Mouse (Mus musculus) forebrain, embryonic 15.5 days (tissue): ENCODE data around the gene Ust. TPM values are rescaled to one million over a fixed set of nuclear protein-coding genes. Genes with fewer than 3 reads are reported as not detected.

Experiments used
- ATAC-seq: fragments of 200-750 bp; cut with Nextera tagmentation; replicated peaks from 2 replicates; pipeline ENCODE4 v1.8.0; 2017; ENCODE audit warnings: mild to moderate bottlenecking, moderate TSS enrichment, moderate library complexity
- H3K27ac ChIP-seq: fragments of 300-500 bp; sonication (generic); replicated peaks from 2 replicates; pipeline ENCODE4 v1.5.1; 2015; ENCODE audit warnings: mild to moderate bottlenecking, inconsistent platforms
- H3K27me3 ChIP-seq: fragments of 300-500 bp; sonication (generic); 2 replicates; pipeline ENCODE4 v1.6.1; 2015; ENCODE audit warnings: inconsistent platforms
- H3K36me3 ChIP-seq: fragments of 300-500 bp; sonication (generic); 2 replicates; pipeline ENCODE4 v1.6.1; 2015; ENCODE audit warnings: mild to moderate bottlenecking, inconsistent platforms
- H3K4me1 ChIP-seq: fragments of 300-500 bp; sonication (generic); 2 replicates; pipeline ENCODE4 v1.6.1; 2015; ENCODE audit warnings: inconsistent platforms
- H3K4me2 ChIP-seq: fragments of 300-500 bp; sonication (generic); replicated peaks from 2 replicates; pipeline ENCODE4 v1.6.1; 2015; ENCODE audit warnings: mild to moderate bottlenecking, inconsistent platforms
- H3K4me3 ChIP-seq: fragments of 300-500 bp; sonication (generic); 2 replicates; pipeline ENCODE4 v1.5.1; 2015; ENCODE audit warnings: mild to moderate bottlenecking, inconsistent platforms
- H3K9ac ChIP-seq: fragments of 300-500 bp; sonication (generic); replicated peaks from 2 replicates; pipeline ENCODE4 v1.6.1; 2015; ENCODE audit warnings: mild to moderate bottlenecking, inconsistent platforms
- H3K9me3 ChIP-seq: fragments of 300-500 bp; sonication (generic); 2 replicates; pipeline ENCODE4 v1.6.1; 2016; ENCODE audit warnings: inconsistent platforms
- WGBS: fragments of 180-500 bp; shearing (Covaris S2); methylation state at CpG from one replicate; pipeline ENCODE4 v1.1.7; 2015; ENCODE audit warnings: mixed read lengths; 5-methylcytosine and 5-hydroxymethylcytosine counted together
- polyA plus RNA-seq: library from polyadenylated mRNA; unstranded; fragments of >200 nt; fragmentation: Nextera tagmentation; extraction: Ambion mirVana; gene quantifications from 2 replicates; pipeline ENCODE4 v1.2.1, GENCODE M21; 2015

Gene Ust
- polyA plus RNA-seq, 1 experiment from 2014 or later: 8.1 TPM

DNA sequence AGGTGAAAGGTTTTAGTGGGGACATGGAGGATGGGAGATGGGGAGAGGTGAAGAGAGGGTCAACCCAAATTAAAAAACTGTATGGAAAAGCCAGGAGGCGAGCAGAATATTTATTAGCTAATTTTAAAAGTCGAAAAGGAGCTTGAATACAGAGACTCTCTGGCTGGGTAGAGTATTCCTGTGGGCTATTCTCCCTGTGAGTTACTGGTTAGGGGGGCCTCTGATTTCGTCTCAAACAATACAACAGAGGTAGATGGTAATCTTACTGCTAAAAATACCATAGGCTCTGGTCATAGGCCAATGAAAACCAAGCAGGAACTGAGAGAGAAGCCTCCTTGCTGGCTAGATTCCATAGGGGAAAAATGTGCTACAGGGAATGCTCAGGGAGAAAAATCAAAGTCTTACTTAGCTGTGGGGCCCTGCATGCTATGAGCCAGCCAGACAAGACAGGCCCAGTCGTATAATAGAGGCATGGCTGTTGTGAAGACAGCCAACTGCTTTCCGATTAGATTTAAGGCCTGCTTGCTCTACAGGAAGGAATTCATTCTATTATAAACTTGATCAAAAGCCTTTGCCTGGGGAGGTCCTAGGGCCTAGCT lies 23.0 kb downstream of the Ust start:
- H3K9ac ChIP-seq: no peak overlapping the region
- no peak for ATAC-seq
- no peak overlapping the region for H3K4me2 ChIP-seq
- H3K4me1 ChIP-seq: peaks cover 9% of the 10 kb centered on the region
- no peak overlapping the region for H3K27ac ChIP-seq
- no peaks in the 10 kb centered on the region for H3K36me3 ChIP-seq
- no peaks in the 10 kb centered on the region for H3K27me3 ChIP-seq
- H3K9me3 ChIP-seq: no peaks in the 10 kb centered on the region
- WGBS: 44% methylated on average over 5 of the region's 5 CpGs
- H3K4me3 ChIP-seq: no peak overlapping the region

DNA sequence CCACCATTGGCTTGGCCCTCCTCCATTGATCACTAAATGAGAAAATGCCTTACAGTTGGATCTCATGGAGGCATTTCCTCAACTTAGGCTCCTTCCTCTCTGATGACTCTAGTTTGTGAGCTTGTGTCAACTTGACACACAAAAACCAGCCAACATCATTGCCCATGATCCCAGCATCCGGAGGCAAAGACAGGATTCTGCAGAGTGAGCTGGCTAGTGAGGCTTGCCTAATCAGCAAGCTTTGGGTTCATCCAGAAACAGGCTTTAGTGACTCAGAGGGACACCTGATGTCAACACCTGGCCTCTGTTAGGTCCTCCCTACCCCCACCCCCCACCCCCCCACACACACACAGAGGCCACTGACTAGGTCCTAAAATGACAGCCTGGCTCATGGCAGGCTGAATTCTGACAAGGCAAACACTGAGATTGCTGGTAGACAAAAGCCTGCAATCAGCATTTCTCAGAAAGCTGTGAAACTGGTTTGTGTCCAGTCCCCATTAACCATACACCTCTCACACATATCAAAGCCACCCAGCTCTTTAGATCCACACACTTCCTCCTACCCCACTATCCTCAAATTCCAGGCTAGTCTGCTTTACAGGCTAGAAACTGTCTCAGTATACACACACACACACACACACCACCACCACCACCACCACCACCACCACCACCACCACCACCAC lies 26.6 kb downstream of the Ust start:
- Histone ChIP-seq H3K36me3 (no peaks in the 10 kb centered on the region), H3K27ac (no peak overlapping the region), H3K4me3 (no peak overlapping the region), H3K4me1 (0 out of 2 replicates have a peak, but pooled peaks cover 3% of the 10 kb centered on the region), H3K4me2 (no peak overlapping the region), H3K27me3 (no peaks in the 10 kb centered on the region), H3K9ac (no peak overlapping the region), H3K9me3 (no peaks in the 10 kb centered on the region)
- WGBS: 92% methylated on average over 1 of the region's 1 CpGs
- ATAC-seq: no peak

DNA sequence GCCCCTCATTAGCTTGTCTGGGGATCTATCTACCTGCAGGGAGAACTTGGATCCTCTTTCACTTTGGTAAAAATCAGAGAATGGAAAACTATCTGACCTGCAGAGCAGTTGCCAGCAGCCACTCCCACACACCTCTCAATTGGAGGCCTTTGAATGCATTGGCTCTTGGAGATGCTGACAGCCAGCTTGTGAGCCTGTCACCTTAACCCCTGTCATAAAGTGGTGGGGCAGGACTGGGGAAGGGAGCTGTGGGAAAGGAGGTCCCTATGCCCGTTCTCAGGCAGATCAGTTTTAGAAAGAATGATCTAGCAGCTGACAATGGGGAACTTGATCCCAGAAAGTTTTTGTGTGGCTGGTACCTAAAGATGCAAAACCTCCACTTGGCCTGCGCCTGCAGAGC lies 31.2 kb downstream of the Ust start:
- H3K4me1 ChIP-seq: no peaks in the 10 kb centered on the region
- no peak overlapping the region for H3K4me2 ChIP-seq
- H3K4me3 ChIP-seq: no peak overlapping the region
- WGBS: 65% methylated on average over 2 of the region's 2 CpGs
- no peaks in the 10 kb centered on the region for H3K36me3 ChIP-seq
- no peaks in the 10 kb centered on the region for H3K9me3 ChIP-seq
- H3K27ac ChIP-seq: no peak overlapping the region
- H3K27me3 ChIP-seq: no peaks in the 10 kb centered on the region
- ATAC-seq: no peak
- H3K9ac ChIP-seq: no peak overlapping the region

DNA sequence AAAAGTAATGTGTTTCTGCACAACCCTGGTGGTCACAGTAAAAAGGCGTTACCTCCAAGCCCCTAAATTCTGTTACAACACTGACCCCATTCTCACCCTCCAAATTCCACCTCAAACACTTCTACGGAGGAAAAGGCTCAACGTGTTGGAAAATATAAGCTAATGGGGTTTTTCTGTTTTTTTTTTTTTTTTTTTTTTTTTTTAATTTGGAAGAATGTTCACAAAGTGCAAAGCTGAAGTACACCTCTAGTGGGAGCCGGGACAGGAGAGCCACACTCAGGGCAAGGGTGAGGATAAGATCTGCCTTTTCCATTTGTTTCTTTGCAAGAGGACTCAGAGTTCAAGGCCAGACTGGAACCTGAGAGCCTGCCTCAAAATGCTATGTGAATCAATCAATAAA lies 34.1 kb downstream of the Ust start:
- 81% methylated on average over 4 of the region's 4 CpGs for WGBS
- H3K36me3 ChIP-seq: no peaks in the 10 kb centered on the region
- no peak overlapping the region for H3K4me3 ChIP-seq
- no peak overlapping the region for H3K27ac ChIP-seq
- no peak overlapping the region for H3K4me2 ChIP-seq
- H3K9me3 ChIP-seq: no peaks in the 10 kb centered on the region
- no peaks in the 10 kb centered on the region for H3K4me1 ChIP-seq
- H3K27me3 ChIP-seq: no peaks in the 10 kb centered on the region
- ATAC-seq: no peak
- H3K9ac ChIP-seq: no peak overlapping the region

DNA sequence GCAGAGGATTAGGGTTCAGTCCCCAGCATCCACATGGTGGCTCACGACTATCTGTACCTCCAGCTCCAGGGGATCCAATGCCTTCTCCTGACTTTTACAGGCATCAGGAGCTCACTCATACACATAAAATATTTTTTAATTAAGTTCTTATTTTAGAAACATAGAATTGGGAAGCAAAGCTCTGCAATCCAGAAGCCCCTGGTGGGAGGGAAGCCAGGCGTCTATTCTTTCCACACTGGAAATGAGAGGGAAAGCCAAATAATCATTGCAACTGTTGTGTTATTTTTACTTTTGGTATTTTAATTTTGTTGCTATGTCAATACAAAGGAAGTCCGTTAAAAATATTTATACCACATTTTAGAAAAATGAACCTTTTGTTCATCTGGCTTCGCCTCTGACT lies 35.8 kb downstream of the Ust start:
- Histone ChIP-seq H3K4me2 (no peak overlapping the region), H3K4me3 (no peak overlapping the region), H3K27me3 (no peaks in the 10 kb centered on the region), H3K9me3 (no peaks in the 10 kb centered on the region), H3K4me1 (no peaks in the 10 kb centered on the region), H3K36me3 (no peaks in the 10 kb centered on the region), H3K27ac (no peak overlapping the region), H3K9ac (no peak overlapping the region)
- WGBS: 93% methylated on average over 4 of the region's 4 CpGs
- ATAC-seq: no peak

DNA sequence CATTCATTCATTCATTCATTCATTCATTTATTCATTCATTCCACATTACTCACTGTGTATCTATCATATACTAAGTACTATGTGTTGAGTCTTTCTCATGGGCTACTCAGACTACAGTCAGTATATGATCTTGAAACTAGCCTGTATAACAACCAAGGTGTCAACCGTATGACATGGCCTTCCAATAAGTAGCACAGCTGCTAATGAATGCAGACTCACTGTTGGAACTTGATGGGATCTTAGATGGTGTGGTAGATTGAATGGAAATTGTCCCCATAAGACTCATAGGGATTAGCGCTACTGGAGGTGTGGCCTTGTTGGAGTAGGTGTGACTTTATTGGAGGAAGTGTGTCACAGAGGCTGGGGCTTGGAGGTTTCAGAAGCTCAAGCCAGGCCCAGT lies 38.8 kb downstream of the Ust start:
- Histone ChIP-seq H3K4me3 (no peak overlapping the region), H3K9me3 (no peaks in the 10 kb centered on the region), H3K27ac (no peak overlapping the region), H3K4me2 (no peak overlapping the region), H3K27me3 (no peaks in the 10 kb centered on the region), H3K4me1 (no peaks in the 10 kb centered on the region), H3K36me3 (no peaks in the 10 kb centered on the region), H3K9ac (no peak overlapping the region)
- WGBS: 94% methylated on average over 2 of the region's 2 CpGs
- ATAC-seq: no peak

DNA sequence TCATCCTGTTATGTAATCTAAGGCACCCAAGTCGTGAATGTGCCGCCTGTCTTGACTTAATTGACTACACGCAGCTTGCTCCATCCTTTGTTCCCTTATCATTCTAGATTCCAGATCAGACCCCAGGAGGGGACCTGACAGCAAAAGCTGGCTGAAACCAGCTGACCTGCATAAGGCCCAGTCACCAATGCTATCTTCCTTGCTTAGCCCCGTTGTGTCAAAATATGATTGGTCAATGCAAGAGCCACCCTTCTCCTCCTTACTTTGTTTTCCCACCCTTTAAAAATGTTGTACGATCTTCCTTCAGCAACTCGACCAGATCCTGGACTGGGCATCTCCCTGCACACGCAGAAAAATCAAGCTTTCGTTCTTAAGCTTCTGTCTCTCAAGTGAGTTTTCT lies 40.7 kb downstream of the Ust start:
- WGBS: 88% methylated on average over 8 of the region's 8 CpGs
- H3K4me1 ChIP-seq: no peaks in the 10 kb centered on the region
- H3K9me3 ChIP-seq: no peaks in the 10 kb centered on the region
- H3K27me3 ChIP-seq: no peaks in the 10 kb centered on the region
- no peak overlapping the region for H3K4me2 ChIP-seq
- H3K4me3 ChIP-seq: no peak overlapping the region
- no peaks in the 10 kb centered on the region for H3K36me3 ChIP-seq
- H3K9ac ChIP-seq: no peak overlapping the region
- no peak overlapping the region for H3K27ac ChIP-seq
- ATAC-seq: no peak

DNA sequence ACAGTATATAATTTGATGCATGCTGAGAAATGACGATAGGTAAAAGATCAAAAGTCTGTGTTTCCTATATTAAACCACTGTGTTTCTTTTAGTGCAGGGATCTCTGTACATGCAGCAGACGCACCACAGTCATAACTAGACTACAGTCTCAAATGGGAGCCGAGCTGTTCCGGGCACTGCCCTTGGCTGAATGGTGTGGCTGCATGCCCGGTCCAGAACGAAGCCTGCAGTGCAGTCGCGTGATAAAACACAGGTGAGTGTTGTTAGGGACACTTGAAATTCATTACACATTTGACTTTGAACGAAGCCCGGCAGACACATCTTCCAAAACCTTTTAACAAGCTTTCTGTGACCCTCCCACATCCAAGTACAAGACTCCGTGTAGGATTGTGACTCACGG lies 46.6 kb downstream of the Ust start:
- Histone ChIP-seq H3K27me3 (no peaks in the 10 kb centered on the region), H3K36me3 (no peaks in the 10 kb centered on the region), H3K4me2 (no peak overlapping the region), H3K4me3 (no peak overlapping the region), H3K4me1 (no peaks in the 10 kb centered on the region), H3K9ac (no peak overlapping the region), H3K27ac (no peak overlapping the region), H3K9me3 (no peaks in the 10 kb centered on the region)
- 92% methylated on average over 12 of the region's 12 CpGs for WGBS
- no peak for ATAC-seq

DNA sequence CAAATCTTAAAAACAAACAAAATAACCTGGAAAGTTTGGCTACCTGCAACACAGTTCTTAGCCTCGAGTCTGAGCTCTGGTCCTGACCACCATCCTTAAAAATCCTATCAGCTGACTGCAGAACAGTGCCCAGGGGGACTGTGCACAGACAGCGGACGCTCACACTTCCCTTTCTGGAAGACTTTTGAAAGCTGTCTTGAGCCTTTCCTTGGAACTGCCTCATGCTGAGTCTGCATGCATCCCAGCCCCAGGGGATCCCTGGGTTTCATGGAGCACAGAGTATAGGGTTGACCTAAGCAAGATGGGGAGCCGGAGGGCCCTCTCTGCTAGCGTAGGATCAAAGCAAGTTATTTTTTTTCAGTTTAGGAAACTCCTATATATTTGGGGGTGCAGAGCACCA lies 47.6 kb downstream of the Ust start:
- no peaks in the 10 kb centered on the region for H3K9me3 ChIP-seq
- no peaks in the 10 kb centered on the region for H3K4me1 ChIP-seq
- H3K9ac ChIP-seq: no peak overlapping the region
- ATAC-seq: no peak
- no peak overlapping the region for H3K27ac ChIP-seq
- no peaks in the 10 kb centered on the region for H3K27me3 ChIP-seq
- no peak overlapping the region for H3K4me3 ChIP-seq
- WGBS: 61% methylated on average over 5 of the region's 5 CpGs
- no peaks in the 10 kb centered on the region for H3K36me3 ChIP-seq
- H3K4me2 ChIP-seq: no peak overlapping the region

DNA sequence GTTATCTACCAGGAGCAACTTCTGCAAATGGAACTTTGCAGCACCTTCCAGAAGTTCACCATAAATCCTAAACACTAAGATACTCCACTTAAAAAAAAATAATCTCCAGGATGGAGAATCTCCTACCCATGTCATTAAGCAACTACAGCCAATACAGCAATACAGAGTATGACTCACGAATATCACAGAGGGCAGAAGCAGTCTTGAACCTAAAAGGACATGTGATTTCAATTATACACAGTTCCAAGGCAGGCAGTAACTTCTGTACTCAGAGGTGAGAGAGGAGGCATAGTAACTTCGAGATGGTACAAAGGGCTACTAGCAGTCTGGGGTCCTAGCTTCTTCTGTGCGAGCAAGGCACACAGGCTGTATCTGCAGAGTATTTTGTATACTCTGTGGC lies 49.1 kb downstream of the Ust start:
- Histone ChIP-seq H3K4me1 (no peaks in the 10 kb centered on the region), H3K4me3 (no peak overlapping the region), H3K9me3 (no peaks in the 10 kb centered on the region), H3K36me3 (no peaks in the 10 kb centered on the region), H3K9ac (no peak overlapping the region), H3K4me2 (no peak overlapping the region), H3K27me3 (no peaks in the 10 kb centered on the region), H3K27ac (no peak overlapping the region)
- ATAC-seq: no peak
- WGBS: 85% methylated on average over 3 of the region's 3 CpGs

DNA sequence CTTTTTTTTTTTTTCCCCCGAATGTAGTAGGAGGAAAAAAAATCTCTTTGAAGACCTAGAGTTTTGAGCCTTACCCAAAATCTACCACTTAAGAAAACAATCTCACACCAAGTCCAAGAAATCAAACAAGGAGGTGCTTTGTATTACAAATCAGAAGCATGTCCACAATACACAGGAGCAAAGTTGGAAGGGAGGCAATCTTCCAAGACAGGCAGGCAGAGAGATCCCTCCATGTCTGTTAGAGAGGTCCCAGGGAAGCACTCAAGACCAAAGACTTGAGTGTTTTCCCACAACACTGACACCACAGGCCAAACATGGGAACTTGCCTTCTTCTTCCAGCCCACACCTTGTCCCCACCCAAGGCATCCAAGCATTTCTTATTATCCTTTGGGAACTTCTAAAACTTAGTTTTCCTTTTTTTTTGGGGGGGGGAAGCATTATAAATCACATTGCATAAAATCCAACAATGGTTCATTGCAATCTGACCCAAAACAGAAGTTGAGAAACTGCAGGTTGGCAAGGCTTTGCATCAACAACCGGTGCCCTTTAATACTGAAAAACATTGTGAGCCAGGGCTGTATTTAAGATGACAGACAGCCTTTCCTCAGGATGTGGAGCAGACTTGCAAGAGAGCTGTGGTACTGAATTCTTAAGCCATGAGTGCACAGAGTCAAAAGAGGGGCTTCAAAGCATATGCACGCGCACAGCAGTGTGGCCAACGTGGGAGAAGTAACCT lies 49.8 kb downstream of the Ust start:
- ATAC-seq: no peak
- Histone ChIP-seq H3K4me3 (no peak overlapping the region), H3K27ac (no peak overlapping the region), H3K4me2 (no peak overlapping the region), H3K4me1 (no peaks in the 10 kb centered on the region), H3K27me3 (no peaks in the 10 kb centered on the region), H3K9ac (no peak overlapping the region), H3K9me3 (no peaks in the 10 kb centered on the region), H3K36me3 (no peaks in the 10 kb centered on the region)
- WGBS: 76% methylated on average over 5 of the region's 5 CpGs

DNA sequence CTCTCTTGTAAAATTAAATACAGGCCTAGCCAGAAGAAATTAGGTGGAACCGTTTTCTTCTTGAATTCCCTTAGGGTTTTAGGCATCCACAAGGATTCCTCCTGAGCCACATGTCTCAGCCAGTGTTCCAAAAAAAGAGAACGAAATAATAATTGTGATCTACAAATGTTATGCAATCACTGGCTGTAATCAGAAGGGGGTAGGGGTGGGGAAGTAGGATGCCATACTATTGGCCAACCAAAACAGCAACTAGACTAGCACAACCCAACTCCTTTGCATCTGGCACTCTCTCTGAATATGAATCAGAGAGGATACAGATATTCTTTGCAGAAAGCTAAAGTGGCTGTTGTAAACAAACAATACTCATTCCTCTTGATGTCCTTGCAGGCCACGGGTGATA lies 52.7 kb downstream of the Ust start:
- 83% methylated on average over 3 of the region's 3 CpGs for WGBS
- Histone ChIP-seq H3K4me2 (no peak overlapping the region), H3K4me1 (no peaks in the 10 kb centered on the region), H3K27ac (no peak overlapping the region), H3K4me3 (no peak overlapping the region), H3K9me3 (no peaks in the 10 kb centered on the region), H3K9ac (no peak overlapping the region), H3K36me3 (no peaks in the 10 kb centered on the region), H3K27me3 (no peaks in the 10 kb centered on the region)
- ATAC-seq: no peak
